Mouse (Mus musculus): Measurements from ENCODE around the gene Olfr279. TPM values are rescaled to one million over a fixed set of nuclear protein-coding genes. Genes with fewer than 3 reads are reported as not detected.

Gene Olfr279
- polyA plus RNA-seq, 1 experiment from 2014 or later, result not detected

DNA sequence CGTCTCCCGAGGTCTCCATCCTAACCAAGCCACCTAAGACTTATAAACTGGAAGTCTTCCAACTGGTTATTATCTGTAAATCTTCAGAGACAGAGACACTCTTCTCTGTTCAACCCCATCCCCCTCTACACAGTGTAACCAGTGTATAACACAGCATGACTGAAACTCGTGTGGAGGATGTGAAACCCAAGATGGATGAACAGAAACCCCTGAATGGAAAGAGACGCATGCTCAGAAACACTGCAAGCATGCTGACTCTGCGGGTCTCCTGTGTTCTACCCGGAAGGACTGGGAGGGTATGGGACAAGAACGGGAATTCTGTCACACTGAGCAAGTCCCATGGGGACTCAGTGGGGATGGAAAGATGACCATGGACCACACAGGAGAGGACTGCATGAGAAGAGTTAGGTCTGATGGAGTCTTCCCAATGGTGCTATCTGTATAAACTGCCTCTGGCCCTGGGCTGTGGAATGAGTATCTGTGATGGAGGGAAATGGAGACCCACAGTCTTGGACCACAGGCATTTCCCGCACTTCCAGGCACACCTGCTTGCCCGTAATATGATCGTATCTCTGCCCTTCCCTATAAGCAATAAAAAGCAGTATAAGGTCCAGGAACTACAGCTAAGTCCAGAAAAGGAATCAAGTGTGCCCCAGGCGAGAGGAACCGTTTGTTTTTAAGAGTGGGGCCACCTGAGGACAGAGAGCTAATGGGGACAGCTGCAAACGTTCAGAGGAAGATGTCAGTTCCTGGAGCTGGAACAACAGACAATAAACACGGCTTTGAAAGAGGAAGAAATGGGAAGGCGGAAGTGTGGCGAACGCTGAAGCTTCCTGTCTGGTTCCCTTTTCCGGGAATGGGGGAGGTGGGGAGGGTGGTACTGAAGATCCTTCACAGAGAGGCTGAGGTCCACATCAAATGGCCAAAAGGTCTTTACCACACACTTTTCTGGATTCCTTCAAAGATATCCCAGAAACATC, 8.0 kb upstream of the Olfr279 start:
- H3K9me3 ChIP-seq, result peaks cover 7% of the 10 kb centered on the region; the same call in 1 of the 2 replicates
- peak overlapping the region; percentile 44; the same call in 1 of the 2 replicates for H3K27ac ChIP-seq
- 57% methylated on average over 18 of the region's 18 CpGs for WGBS
- ATAC-seq (ENCODE audit: low FRiP score, low read depth), result 0 out of 2 replicates have a peak, but pooled peaks have one; percentile 36
- H3K36me3 ChIP-seq, result no peaks in the 10 kb centered on the region
- H3K4me1 ChIP-seq, result peaks cover 8% of the 10 kb centered on the region
- H3K9ac ChIP-seq, result no peak overlapping the region
- H3K4me2 ChIP-seq (replicated peaks), result 0 out of 2 replicates have a peak overlapping the region, but pooled peaks have one; percentile 5
- no peak overlapping the region for H3K4me3 ChIP-seq
- H3K27me3 ChIP-seq, result no peaks in the 10 kb centered on the region; the same call in 1 of the 2 replicates

DNA sequence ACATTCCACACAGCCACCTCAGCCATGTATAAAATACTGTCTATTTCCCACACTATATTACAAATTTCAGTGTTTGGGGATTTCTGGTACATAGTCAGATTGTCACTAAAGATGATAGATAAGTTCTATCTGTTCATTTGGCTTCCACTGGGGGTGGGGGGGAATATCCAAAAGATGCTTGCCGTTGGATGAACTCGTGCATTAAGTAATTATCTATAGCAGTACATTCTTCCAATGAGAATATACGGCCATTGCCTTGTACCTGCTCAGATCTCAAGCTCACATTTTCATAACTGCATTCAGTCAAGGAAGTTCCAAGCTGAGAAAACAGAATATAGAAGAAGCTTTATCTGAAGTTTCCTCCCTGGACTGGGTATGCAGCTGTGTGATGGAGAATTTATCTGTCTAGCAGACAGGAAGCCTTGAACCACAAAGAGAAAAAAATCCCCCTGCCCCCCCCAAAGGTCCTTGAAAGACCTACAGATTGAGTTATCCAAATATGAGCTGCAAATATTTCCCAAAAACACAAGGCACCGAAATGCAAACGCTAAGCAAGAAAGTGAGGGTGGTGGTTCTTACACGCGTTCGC, 5.7 kb upstream of the Olfr279 start:
- ATAC-seq (ENCODE audit: low FRiP score, low read depth), result no peak
- Histone ChIP-seq H3K4me1 (peaks cover 8% of the 10 kb centered on the region), H3K9ac (no peak overlapping the region), H3K27ac (no peak overlapping the region), H3K27me3 (no peaks in the 10 kb centered on the region; the same call in 1 of the 2 replicates), H3K4me3 (no peak overlapping the region), H3K4me2 (replicated peaks) (no peak overlapping the region), H3K36me3 (no peaks in the 10 kb centered on the region), H3K9me3 (peaks cover 8% of the 10 kb centered on the region; the same call in 1 of the 2 replicates)
- WGBS, result 97% methylated on average over 8 of the region's 8 CpGs

DNA sequence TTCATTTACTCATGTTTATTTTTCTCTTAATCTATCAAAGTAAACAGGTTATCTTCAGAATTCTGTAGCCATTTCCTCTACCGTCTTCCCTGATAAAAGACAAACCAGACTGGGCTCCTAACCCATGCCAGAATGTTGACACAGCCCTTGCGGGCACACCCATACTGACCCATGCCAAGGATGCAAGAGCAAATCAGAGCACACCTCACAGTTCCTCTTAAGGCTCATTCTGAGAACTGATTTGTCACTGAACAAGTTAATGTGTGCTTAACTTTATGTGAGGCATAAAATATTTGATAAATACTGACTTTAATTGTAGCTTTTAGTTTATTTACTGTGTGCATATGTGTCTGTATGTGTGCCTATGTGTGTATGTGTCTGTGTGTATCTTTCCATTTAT, 870 bp upstream of the Olfr279 start:
- no peak overlapping the region for H3K27ac ChIP-seq
- H3K4me3 ChIP-seq, result no peak overlapping the region
- H3K4me1 ChIP-seq, result no peaks in the 10 kb centered on the region
- WGBS, result 87% methylated on average over 2 of the region's 2 CpGs
- peaks cover 8% of the 10 kb centered on the region; the same call in 1 of the 2 replicates for H3K9me3 ChIP-seq
- no peak overlapping the region for H3K9ac ChIP-seq
- no peaks in the 10 kb centered on the region for H3K36me3 ChIP-seq
- ATAC-seq (ENCODE audit: low FRiP score, low read depth), result no peak
- H3K4me2 ChIP-seq (replicated peaks), result no peak overlapping the region
- no peaks in the 10 kb centered on the region for H3K27me3 ChIP-seq

DNA sequence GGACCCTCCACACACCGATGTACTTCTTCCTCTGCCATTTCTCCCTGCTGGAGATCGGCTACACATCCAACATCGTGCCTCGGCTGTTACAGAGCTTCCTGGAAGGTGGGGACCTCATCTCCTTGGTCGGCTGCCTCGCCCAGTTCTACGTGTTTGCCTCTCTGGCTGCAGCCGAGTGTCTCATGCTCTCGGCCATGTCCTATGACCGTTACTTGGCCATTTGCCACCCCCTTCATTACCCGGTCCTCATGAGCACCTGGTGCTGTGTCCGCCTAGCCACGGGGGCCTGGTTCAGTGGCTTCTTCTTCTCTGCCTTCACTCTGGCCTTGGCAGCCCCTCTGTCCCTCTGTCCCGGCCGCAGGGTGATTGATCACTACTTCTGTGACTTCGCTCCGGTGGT, 5.4 kb downstream of the Olfr279 start:
- Histone ChIP-seq H3K27me3 (no peaks in the 10 kb centered on the region), H3K4me2 (replicated peaks) (no peak overlapping the region)

DNA sequence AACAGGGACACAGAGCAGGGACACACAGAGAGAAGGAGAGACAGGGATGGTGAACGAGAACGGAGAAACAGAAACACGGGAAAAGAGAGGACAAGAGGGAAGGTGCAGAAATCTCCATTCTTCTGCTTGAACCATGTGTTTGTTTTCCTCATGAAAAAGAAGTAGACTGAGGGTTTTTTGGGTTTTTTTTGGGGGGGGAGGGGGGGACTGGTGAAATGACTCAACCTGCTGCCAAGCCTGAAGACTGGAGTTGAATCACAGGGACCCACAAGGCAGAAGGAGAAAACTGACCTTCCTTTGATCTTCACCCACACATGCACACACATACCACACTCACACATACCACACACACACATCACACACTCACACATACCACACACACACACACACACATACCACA, 11.1 kb downstream of the Olfr279 start:
- H3K36me3 ChIP-seq, result no peaks in the 10 kb centered on the region
- H3K27ac ChIP-seq, result no peak overlapping the region
- no peak overlapping the region for H3K9ac ChIP-seq
- H3K4me3 ChIP-seq, result no peak overlapping the region
- no peak overlapping the region for H3K4me2 ChIP-seq (replicated peaks)
- H3K9me3 ChIP-seq, result no peaks in the 10 kb centered on the region
- WGBS, result 84% methylated on average over 3 of the region's 3 CpGs
- H3K4me1 ChIP-seq, result peaks cover 4% of the 10 kb centered on the region; the same call in 1 of the 2 replicates
- ATAC-seq (ENCODE audit: low FRiP score, low read depth), result no peak
- 0 out of 2 replicates have a peak, but pooled peaks cover 4% of the 10 kb centered on the region for H3K27me3 ChIP-seq

More for the DNA sequence above, 5.4 kb downstream of the Olfr279 start:
- H3K9ac ChIP-seq, result no peak overlapping the region
- no peak overlapping the region for H3K27ac ChIP-seq
- 87% methylated on average over 17 of the region's 17 CpGs for WGBS
- H3K4me3 ChIP-seq, result no peak overlapping the region
- peaks cover 4% of the 10 kb centered on the region; the same call in 1 of the 2 replicates for H3K4me1 ChIP-seq
- no peaks in the 10 kb centered on the region for H3K36me3 ChIP-seq
- no peaks in the 10 kb centered on the region for H3K9me3 ChIP-seq
- no peak for ATAC-seq (ENCODE audit: low FRiP score, low read depth)

DNA sequence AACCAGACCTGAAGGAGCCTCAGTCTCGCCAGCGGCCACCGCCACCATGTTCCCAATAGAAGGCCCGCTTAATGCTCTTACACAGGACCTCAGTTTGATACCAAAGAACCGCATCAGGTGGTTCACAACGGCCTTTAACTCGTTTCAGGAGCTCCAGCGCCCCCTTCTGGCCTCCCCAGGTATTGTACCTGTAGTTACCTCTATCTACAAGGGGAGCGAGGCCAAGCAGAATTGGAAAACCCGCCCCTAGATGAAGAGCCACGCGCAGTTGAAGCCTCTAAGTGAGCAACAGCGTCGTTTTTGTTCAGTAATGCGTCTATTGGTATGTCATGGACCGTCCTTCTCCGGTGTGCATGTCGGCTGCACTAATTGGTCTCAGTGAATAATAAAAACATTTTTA, 12.3 kb downstream of the Olfr279 start:
- no peaks in the 10 kb centered on the region for H3K9me3 ChIP-seq
- 0 out of 2 replicates have a peak, but pooled peaks cover 4% of the 10 kb centered on the region for H3K27me3 ChIP-seq
- ATAC-seq (ENCODE audit: low FRiP score, low read depth), result no peak
- 13% methylated on average over 18 of the region's 18 CpGs for WGBS
- H3K4me3 ChIP-seq, result no peak overlapping the region
- H3K9ac ChIP-seq, result no peak overlapping the region
- H3K4me1 ChIP-seq, result peaks cover 3% of the 10 kb centered on the region; the same call in 1 of the 2 replicates
- 0 out of 2 replicates have a peak overlapping the region, but pooled peaks have one; percentile 0 for H3K4me2 ChIP-seq (replicated peaks)
- H3K27ac ChIP-seq, result no peak overlapping the region
- no peaks in the 10 kb centered on the region for H3K36me3 ChIP-seq

DNA sequence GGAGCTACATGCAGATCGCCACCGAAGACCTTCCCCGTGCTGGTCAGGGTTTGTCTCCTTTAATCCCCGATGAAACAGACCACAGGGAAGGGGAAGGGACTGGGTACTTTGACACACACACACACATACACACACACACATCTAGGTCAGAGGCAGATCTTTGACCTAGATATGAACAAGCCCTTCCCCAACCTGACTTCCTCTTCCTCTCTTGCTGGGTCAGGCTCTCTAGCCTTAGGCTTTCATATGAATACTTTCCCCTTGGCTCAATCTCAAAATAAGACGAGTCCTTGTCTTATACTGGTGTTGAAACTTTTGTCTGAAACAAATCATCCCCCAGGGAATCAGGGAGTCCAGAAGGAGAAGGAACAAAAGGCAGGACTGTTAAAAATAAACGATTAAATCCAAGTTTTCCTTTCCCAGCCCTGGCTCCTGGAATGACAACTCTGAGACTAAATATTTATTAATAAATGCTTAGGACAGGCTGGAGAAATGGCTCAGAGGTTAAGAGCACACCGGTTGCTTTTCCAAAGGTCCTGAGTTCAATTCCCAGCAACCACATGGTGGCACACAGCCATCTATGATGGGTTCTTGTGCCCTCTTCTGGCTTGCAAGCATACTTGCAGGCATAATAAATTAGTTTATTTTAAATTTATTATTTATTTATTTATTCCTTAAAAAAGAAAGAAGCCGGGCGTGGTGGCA, 14.2 kb downstream of the Olfr279 start:
- WGBS, result 85% methylated on average over 9 of the region's 9 CpGs
- H3K4me3 ChIP-seq, result no peak overlapping the region
- H3K27ac ChIP-seq, result no peak overlapping the region
- no peak overlapping the region for H3K9ac ChIP-seq
- H3K9me3 ChIP-seq, result no peaks in the 10 kb centered on the region
- H3K36me3 ChIP-seq, result no peaks in the 10 kb centered on the region
- H3K4me1 ChIP-seq, result peaks cover 8% of the 10 kb centered on the region
- H3K4me2 ChIP-seq (replicated peaks), result no peak overlapping the region
- no peak for ATAC-seq (ENCODE audit: low FRiP score, low read depth)
- H3K27me3 ChIP-seq, result 0 out of 2 replicates have a peak, but pooled peaks cover 4% of the 10 kb centered on the region

DNA sequence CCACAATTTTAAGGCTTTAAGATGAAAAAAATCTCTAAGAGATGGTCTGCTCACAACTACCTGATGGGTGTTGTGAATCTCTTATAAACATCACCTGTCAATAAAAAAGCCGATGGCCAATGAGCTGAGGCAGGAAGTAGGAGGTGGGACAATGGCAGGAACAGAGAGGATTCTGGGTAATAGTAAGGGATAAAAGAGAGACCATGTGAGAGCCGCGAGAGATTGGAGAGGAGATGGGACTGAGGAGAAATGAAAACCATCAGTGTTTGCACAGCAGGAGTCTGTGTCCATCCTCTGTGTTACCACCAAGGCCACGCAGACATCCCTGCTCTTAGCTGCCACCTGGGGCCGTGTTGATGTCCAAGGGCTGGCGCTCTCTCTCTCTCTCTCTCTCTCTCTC, 15.1 kb downstream of the Olfr279 start:
- no peak overlapping the region for H3K9ac ChIP-seq
- peaks cover 8% of the 10 kb centered on the region for H3K4me1 ChIP-seq
- no peaks in the 10 kb centered on the region for H3K9me3 ChIP-seq
- ATAC-seq (ENCODE audit: low FRiP score, low read depth), result no peak
- 0 out of 2 replicates have a peak, but pooled peaks cover 4% of the 10 kb centered on the region for H3K27me3 ChIP-seq
- H3K4me2 ChIP-seq (replicated peaks), result no peak overlapping the region
- H3K36me3 ChIP-seq, result no peaks in the 10 kb centered on the region
- 90% methylated on average over 6 of the region's 6 CpGs for WGBS
- H3K4me3 ChIP-seq, result no peak overlapping the region
- no peak overlapping the region for H3K27ac ChIP-seq

DNA sequence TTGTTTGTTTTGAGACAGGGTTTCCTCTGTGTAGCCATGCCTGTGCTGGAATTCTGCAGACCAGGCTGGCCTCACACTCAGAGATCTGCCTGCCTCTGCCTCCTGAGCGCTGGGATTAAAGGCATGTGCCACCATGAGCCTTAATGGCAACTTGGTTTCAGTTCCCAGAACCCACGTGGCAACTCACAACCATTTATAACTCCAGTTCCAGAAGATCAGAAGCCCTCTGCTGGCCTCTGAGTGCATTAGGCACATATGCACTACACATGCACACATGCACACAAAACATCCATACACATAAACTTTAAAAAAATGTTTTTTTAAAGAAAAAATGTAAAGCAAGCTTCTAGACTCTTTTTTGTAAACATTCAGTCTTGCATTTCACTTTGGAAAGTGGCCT, 17.2 kb downstream of the Olfr279 start:
- Histone ChIP-seq H3K9me3 (no peaks in the 10 kb centered on the region), H3K36me3 (no peaks in the 10 kb centered on the region), H3K27ac (no peak overlapping the region), H3K9ac (no peak overlapping the region), H3K4me3 (no peak overlapping the region), H3K4me1 (peaks cover 13% of the 10 kb centered on the region), H3K27me3 (0 out of 2 replicates have a peak, but pooled peaks cover 4% of the 10 kb centered on the region), H3K4me2 (replicated peaks) (no peak overlapping the region)
- 56% methylated on average over 2 of the region's 2 CpGs for WGBS
- ATAC-seq (ENCODE audit: low FRiP score, low read depth), result no peak

DNA sequence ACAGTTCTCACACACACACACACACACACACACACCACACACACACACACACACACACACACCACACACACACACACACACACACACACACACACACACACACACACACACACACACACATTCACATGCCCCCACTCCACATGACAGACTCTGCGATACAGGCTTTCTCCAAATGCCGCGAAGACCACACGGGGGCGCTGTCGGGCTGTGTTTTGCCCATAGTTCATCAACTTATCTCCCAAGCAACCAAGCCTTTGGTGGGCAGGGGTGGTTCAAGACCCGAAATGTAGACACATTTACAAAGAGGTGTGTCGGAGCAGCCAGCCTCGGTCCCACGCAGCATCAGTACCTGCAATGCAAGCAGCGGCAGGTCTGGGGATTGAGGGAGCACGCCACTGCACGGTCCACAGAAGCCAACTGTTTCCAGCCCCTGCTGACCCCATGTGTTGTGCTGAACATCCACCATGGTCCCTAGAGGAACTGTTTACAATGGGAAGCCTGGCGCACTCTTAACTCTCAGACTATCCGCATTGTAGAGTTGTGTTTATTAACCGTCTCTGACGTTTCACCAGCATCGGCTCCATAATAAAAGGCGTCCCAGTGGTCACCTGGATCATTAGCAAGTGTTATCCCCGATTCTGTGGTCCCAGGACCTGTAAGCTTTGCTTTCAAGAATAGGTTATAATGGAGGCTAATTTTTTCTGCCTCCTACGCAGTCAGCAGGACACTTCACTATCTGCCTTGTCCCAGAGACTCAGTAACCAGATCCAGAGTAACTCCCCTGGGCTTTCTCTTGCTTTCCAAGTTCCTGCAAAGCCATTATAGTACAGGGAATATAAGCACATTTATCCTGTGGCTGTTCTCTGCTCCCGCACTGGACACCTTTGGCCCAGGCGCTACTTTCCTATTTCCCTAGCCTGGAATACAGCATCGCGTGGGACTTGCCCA, 18.5 kb downstream of the Olfr279 start:
- Histone ChIP-seq H3K9ac (0 out of 2 replicates have a peak overlapping the region, but pooled peaks have one; percentile 31), H3K27ac (no peak overlapping the region), H3K36me3 (no peaks in the 10 kb centered on the region), H3K4me3 (peak overlapping the region; percentile 23), H3K27me3 (no peaks in the 10 kb centered on the region), H3K4me1 (peaks cover 13% of the 10 kb centered on the region), H3K4me2 (replicated peaks) (peak overlapping the region; percentile 62), H3K9me3 (no peaks in the 10 kb centered on the region)
- 24% methylated on average over 25 of the region's 25 CpGs for WGBS
- peak; percentile 48; the same call in 1 of the 2 replicates for ATAC-seq (ENCODE audit: low FRiP score, low read depth)
